Mouse (Mus musculus) intestine, embryonic 14.5 days (tissue): ENCODE data around the gene Spock2. TPM values are rescaled to one million over a fixed set of nuclear protein-coding genes. Genes with fewer than 3 reads are reported as not detected.

Experiments
- microRNA-seq: library from miRNA; unstranded; fragments of <30 nt; microRNA quantifications from one replicate; pipeline ENCODE4, GENCODE M21; 2016
- polyA plus RNA-seq: library from polyadenylated mRNA; unstranded; fragments of >200 nt; fragmentation: Nextera tagmentation; extraction: Ambion mirVana; gene quantifications from 2 replicates; pipeline ENCODE4 v1.2.1, GENCODE M21; 2014

Spock2 gene
- polyA plus RNA-seq, 1 experiment from 2014 or later, result 3.7 TPM

Small RNAs within 50 kb of the gene (microRNA-seq; reads per million reads assigned to microRNA genes)
- gene Mir6906, result not detected

Other genes starting within 250 kb of the Spock2 start
- 27.5 and 28.6 TPM in 2 replicates for gene Dnajb12, start 226.7 kb upstream of the Spock2 start, polyA plus RNA-seq
- gene Ddit4, start 154.4 kb upstream of the Spock2 start, polyA plus RNA-seq, result 2.0 and 3.0 TPM in 2 replicates
- gene Ascc1, start 103.4 kb upstream of the Spock2 start, polyA plus RNA-seq, result 48.2 and 48.7 TPM in 2 replicates
- 107 and 117 TPM in 2 replicates for gene Anapc16, start 103.1 kb upstream of the Spock2 start, polyA plus RNA-seq
- 1.3 and 1.7 TPM in 2 replicates for gene Chst3, start 113.0 kb downstream of the Spock2 start, polyA plus RNA-seq
- gene Psap, start 171.4 kb downstream of the Spock2 start, polyA plus RNA-seq, result 104 and 124 TPM in 2 replicates
- gene Vsir, start 240.6 kb downstream of the Spock2 start, polyA plus RNA-seq, result 6.0 and 6.1 TPM in 2 replicates